Mouse (Mus musculus) spleen, adult 2 months (tissue): Measurements from ENCODE around the gene Camk2n1. TPM values are rescaled to one million over a fixed set of nuclear protein-coding genes. Genes with fewer than 3 reads are reported as not detected.

Experiments used
- DNase-seq, 2 experiments: peaks; one replicate each; pipeline versions ENCODE4 v3.0.0 to v3.0.0-alpha.2; 2012 to 2021; ENCODE audit warnings: low spot score in 2 of 2, low read depth in 1 of 2
- H3K27ac ChIP-seq: fragments of 200-500 bp; 2 replicates; pipeline ENCODE4 v1.5.1; 2012; ENCODE audit warnings: low read length, inconsistent platforms; ENCODE audit not compliant: insufficient read depth
- H3K27me3 ChIP-seq: fragments of 200-500 bp; 2 replicates; pipeline ENCODE4 v1.6.1; 2012; ENCODE audit warnings: mild to moderate bottlenecking, moderate library complexity, low read length, inconsistent platforms; ENCODE audit not compliant: control insufficient read depth, insufficient read depth
- H3K36me3 ChIP-seq: fragments of 200-500 bp; 2 replicates; pipeline ENCODE4 v1.6.1; 2012; ENCODE audit warnings: mild to moderate bottlenecking, low read length, inconsistent platforms; ENCODE audit not compliant: control insufficient read depth, insufficient read depth
- H3K4me1 ChIP-seq: fragments of 200-500 bp; 2 replicates; pipeline ENCODE4 v1.6.1; 2011; ENCODE audit warnings: inconsistent platforms; ENCODE audit not compliant: control insufficient read depth, insufficient read depth, insufficient read length
- H3K4me3 ChIP-seq: fragments of 200-500 bp; 2 replicates; pipeline ENCODE4 v1.5.1; 2011; ENCODE audit warnings: mild to moderate bottlenecking, inconsistent platforms; ENCODE audit not compliant: insufficient read depth, insufficient read length; ENCODE audit errors: extremely low read depth
- CTCF ChIP-seq: fragments of 200-500 bp; IDR thresholded peaks from 2 replicates; pipeline ENCODE4 v1.5.1; 2011; ENCODE audit warnings: mild to moderate bottlenecking, inconsistent platforms; ENCODE audit not compliant: insufficient read depth, insufficient read length, insufficient replicate concordance; ENCODE audit errors: extremely low read depth
- POLR2A ChIP-seq: fragments of 200-500 bp; IDR thresholded peaks from 2 replicates; pipeline ENCODE4 v1.6.1; 2011; ENCODE audit warnings: low read depth, low read length, inconsistent platforms
- WGBS: fragments of 180-500 bp; shearing (Covaris S2); methylation state at CpG from one replicate; pipeline ENCODE4 v1.1.7; 2018; 5-methylcytosine and 5-hydroxymethylcytosine counted together
- polyA plus RNA-seq: library from polyadenylated mRNA; depleted of rRNA; stranded (reverse); fragments of >200 nt; gene quantifications from 2 replicates; pipeline ENCODE4 v1.2.3, GENCODE M21; 2012

Gene Camk2n1
- polyA plus RNA-seq, 1 experiment = 9.2 TPM

- Histone ChIP-seq H3K4me3 (peak overlapping the region; percentile 57), H3K4me1 (peaks cover 16% of the 10 kb centered on the region), H3K27me3 (peaks cover 30% of the 10 kb centered on the region), H3K27ac (peak overlapping the region; percentile 33; the same call in 1 of the 2 replicates), H3K36me3 (no peaks in the 10 kb centered on the region)
- WGBS = 3% methylated on average over 58 of the region's 58 CpGs
- DNase-seq = no peak
- TF ChIP-seq POLR2A = no peak
- no peak for TF ChIP-seq CTCF
These were observed 1.2 kb downstream of the Camk2n1 start for GRCm38 (mm10) chr4:138455141-138455955.

- DNase-seq = peak in 1 of 2 experiments; percentile 6
- H3K27me3 ChIP-seq = peaks cover 30% of the 10 kb centered on the region
- H3K4me1 ChIP-seq = peaks cover 16% of the 10 kb centered on the region
- H3K4me3 ChIP-seq = peak overlapping the region; percentile 57; the same call in 1 of the 2 replicates
- WGBS = 2% methylated on average over 17 of the region's 17 CpGs
- H3K27ac ChIP-seq = peak overlapping the region; percentile 33; the same call in 1 of the 2 replicates
- TF ChIP-seq POLR2A = no peak
- TF ChIP-seq CTCF = no peak
- no peaks in the 10 kb centered on the region for H3K36me3 ChIP-seq
These were observed 1.8 kb downstream of the Camk2n1 start for GRCm38 (mm10) chr4:138455956-138456341.

- Histone ChIP-seq H3K36me3 (no peaks in the 10 kb centered on the region), H3K4me3 (peak overlapping the region; percentile 57; the same call in 1 of the 2 replicates), H3K27me3 (peaks cover 30% of the 10 kb centered on the region), H3K27ac (no peak overlapping the region), H3K4me1 (peaks cover 16% of the 10 kb centered on the region)
- WGBS = 19% methylated on average over 6 of the region's 8 CpGs
- DNase-seq = no peak
- no peak for TF ChIP-seq CTCF
- no peak for TF ChIP-seq POLR2A
These were observed 2.4 kb downstream of the Camk2n1 start for GRCm38 (mm10) chr4:138456536-138456935.

- Histone ChIP-seq H3K27ac (no peak overlapping the region), H3K4me1 (peaks cover 16% of the 10 kb centered on the region), H3K27me3 (peaks cover 28% of the 10 kb centered on the region), H3K36me3 (no peaks in the 10 kb centered on the region), H3K4me3 (no peak overlapping the region)
- 39% methylated on average over 4 of the region's 4 CpGs for WGBS
- DNase-seq = no peak
- TF ChIP-seq POLR2A = no peak
- TF ChIP-seq CTCF = no peak
These were observed 3.0 kb downstream of the Camk2n1 start for GRCm38 (mm10) chr4:138457091-138457490.

GRCm38 (mm10) chr4:138458171-138458570 lies 4.1 kb downstream of the Camk2n1 start:
- TF ChIP-seq POLR2A = no peak
- TF ChIP-seq CTCF = no peak
- DNase-seq = no peak
- H3K27me3 ChIP-seq = peaks cover 28% of the 10 kb centered on the region
- 91% methylated on average over 7 of the region's 7 CpGs for WGBS
- peaks cover 16% of the 10 kb centered on the region for H3K4me1 ChIP-seq
- no peak overlapping the region for H3K4me3 ChIP-seq
- H3K27ac ChIP-seq = no peak overlapping the region
- H3K36me3 ChIP-seq = no peaks in the 10 kb centered on the region

GRCm38 (mm10) chr4:138458735-138459440 lies 4.8 kb downstream of the Camk2n1 start:
- H3K27me3 ChIP-seq = peaks cover 25% of the 10 kb centered on the region
- H3K4me3 ChIP-seq = no peak overlapping the region

More at GRCm38 (mm10) chr4:138458735-138459440, 4.8 kb downstream of the Camk2n1 start:
- H3K27ac ChIP-seq = no peak overlapping the region
- 72% methylated on average over 5 of the region's 5 CpGs for WGBS
- TF ChIP-seq POLR2A = no peak
- TF ChIP-seq CTCF = no peak
- DNase-seq = no peak
- H3K4me1 ChIP-seq = peaks cover 23% of the 10 kb centered on the region
- H3K36me3 ChIP-seq = no peaks in the 10 kb centered on the region
